Mouse (Mus musculus) liver, embryonic 15.5 days (tissue): ENCODE measurements around the gene Lrrc4c. TPM values are rescaled to one million over a fixed set of nuclear protein-coding genes. Genes with fewer than 3 reads are reported as not detected.

Experiments
- ATAC-seq: fragments of 200-750 bp; cut with Nextera tagmentation; 2 replicates; pipeline ENCODE4 v1.8.0; 2017; ENCODE audit warnings: moderate number of reproducible peaks, mild to moderate bottlenecking, moderate library complexity; ENCODE audit not compliant: insufficient read depth
- H3K27ac ChIP-seq: fragments of 300-500 bp; sonication (generic); replicated peaks from 2 replicates; pipeline ENCODE4 v1.5.1; 2015; ENCODE audit warnings: mild to moderate bottlenecking, inconsistent platforms
- H3K27me3 ChIP-seq: fragments of 300-500 bp; sonication (generic); 2 replicates; pipeline ENCODE4 v1.6.1; 2015; ENCODE audit warnings: mild to moderate bottlenecking, inconsistent platforms
- H3K36me3 ChIP-seq: fragments of 300-500 bp; sonication (generic); replicated peaks from 2 replicates; pipeline ENCODE4 v1.6.1; 2015; ENCODE audit warnings: moderate library complexity, mild to moderate bottlenecking, inconsistent platforms
- H3K4me1 ChIP-seq: fragments of 300-500 bp; sonication (generic); replicated peaks from 2 replicates; pipeline ENCODE4 v1.6.1; 2015; ENCODE audit warnings: inconsistent platforms
- H3K4me2 ChIP-seq: fragments of 300-500 bp; sonication (generic); 2 replicates; pipeline ENCODE4 v1.6.1; 2015; ENCODE audit warnings: moderate library complexity, mild to moderate bottlenecking, inconsistent platforms
- H3K4me3 ChIP-seq: fragments of 300-500 bp; sonication (generic); replicated peaks from 2 replicates; pipeline ENCODE4 v1.5.1; 2015; ENCODE audit warnings: mild to moderate bottlenecking, inconsistent platforms
- H3K9ac ChIP-seq: fragments of 300-500 bp; sonication (generic); 2 replicates; pipeline ENCODE4 v1.6.1; 2015; ENCODE audit warnings: moderate library complexity, mild to moderate bottlenecking, inconsistent platforms
- H3K9me3 ChIP-seq: fragments of 300-500 bp; sonication (generic); replicated peaks from 2 replicates; pipeline ENCODE4 v1.6.1; 2016; ENCODE audit warnings: inconsistent platforms
- WGBS: fragments of 180-500 bp; shearing (Covaris S2); methylation state at CpG from one replicate; pipeline ENCODE4 v1.1.7; 2015; ENCODE audit warnings: mixed read lengths; ENCODE audit not compliant: insufficient replicate concordance; 5-methylcytosine and 5-hydroxymethylcytosine counted together
- polyA plus RNA-seq: library from polyadenylated mRNA; unstranded; fragments of >200 nt; fragmentation: Nextera tagmentation; extraction: Ambion mirVana; gene quantifications from 2 replicates; pipeline ENCODE4 v1.2.1, GENCODE M21; 2015

Gene Lrrc4c
- polyA plus RNA-seq, 1 experiment from 2014 or later, result 0.09 TPM

- Histone ChIP-seq H3K36me3 (no peaks in the 10 kb centered on the region), H3K27me3 (no peaks in the 10 kb centered on the region), H3K9ac (no peak overlapping the region), H3K4me3 (no peak overlapping the region), H3K9me3 (no peaks in the 10 kb centered on the region), H3K27ac (no peak overlapping the region), H3K4me1 (no peaks in the 10 kb centered on the region), H3K4me2 (no peak overlapping the region)
- ATAC-seq, result no peak
- 49% methylated on average over 3 of the region's 3 CpGs for WGBS
Measured at GRCm38 (mm10) chr2:97097965-97098364, 780.0 kb downstream of the Lrrc4c start.

- no peak overlapping the region for H3K4me3 ChIP-seq
- no peak overlapping the region for H3K27ac ChIP-seq
- no peaks in the 10 kb centered on the region for H3K36me3 ChIP-seq
- H3K9me3 ChIP-seq, result no peaks in the 10 kb centered on the region
- no peaks in the 10 kb centered on the region for H3K27me3 ChIP-seq
- H3K4me1 ChIP-seq, result no peaks in the 10 kb centered on the region
- WGBS, result 71% methylated on average over 2 of the region's 2 CpGs
- no peak overlapping the region for H3K4me2 ChIP-seq
- no peak for ATAC-seq
- H3K9ac ChIP-seq, result no peak overlapping the region
Measured at GRCm38 (mm10) chr2:97103398-97104162, 785.6 kb downstream of the Lrrc4c start.

- Histone ChIP-seq H3K4me3 (no peak overlapping the region), H3K4me2 (no peak overlapping the region), H3K9me3 (no peaks in the 10 kb centered on the region)
Measured at GRCm38 (mm10) chr2:97124246-97124645, 806.3 kb downstream of the Lrrc4c start.

GRCm38 (mm10) chr2:97138454-97138853 is 820.5 kb downstream of the Lrrc4c start:
- Histone ChIP-seq H3K36me3 (no peaks in the 10 kb centered on the region), H3K4me1 (no peaks in the 10 kb centered on the region), H3K27ac (no peak overlapping the region), H3K4me3 (no peak overlapping the region), H3K27me3 (no peaks in the 10 kb centered on the region), H3K9me3 (no peaks in the 10 kb centered on the region), H3K4me2 (no peak overlapping the region), H3K9ac (no peak overlapping the region)
- WGBS, result 66% methylated on average over 3 of the region's 3 CpGs
- ATAC-seq, result no peak

More at GRCm38 (mm10) chr2:97124246-97124645, 806.3 kb downstream of the Lrrc4c start:
- H3K36me3 ChIP-seq, result no peaks in the 10 kb centered on the region
- H3K27ac ChIP-seq, result no peak overlapping the region
- H3K9ac ChIP-seq, result no peak overlapping the region
- no peaks in the 10 kb centered on the region for H3K4me1 ChIP-seq
- ATAC-seq, result no peak
- H3K27me3 ChIP-seq, result no peaks in the 10 kb centered on the region
- 69% methylated on average over 3 of the region's 3 CpGs for WGBS

GRCm38 (mm10) chr2:97151626-97152194 is 833.7 kb downstream of the Lrrc4c start:
- Histone ChIP-seq H3K4me1 (no peaks in the 10 kb centered on the region), H3K4me2 (no peak overlapping the region), H3K36me3 (no peaks in the 10 kb centered on the region), H3K27me3 (no peaks in the 10 kb centered on the region), H3K9me3 (no peaks in the 10 kb centered on the region), H3K9ac (no peak overlapping the region), H3K4me3 (no peak overlapping the region), H3K27ac (no peak overlapping the region)
- WGBS, result 80% methylated on average over 3 of the region's 3 CpGs
- ATAC-seq, result no peak

GRCm38 (mm10) chr2:97165745-97166144 is 847.8 kb downstream of the Lrrc4c start:
- ATAC-seq, result no peak
- 76% methylated on average over 2 of the region's 2 CpGs for WGBS
- Histone ChIP-seq H3K36me3 (no peaks in the 10 kb centered on the region), H3K4me3 (no peak overlapping the region), H3K4me1 (no peaks in the 10 kb centered on the region), H3K4me2 (no peak overlapping the region), H3K9ac (no peak overlapping the region), H3K27me3 (no peaks in the 10 kb centered on the region), H3K27ac (no peak overlapping the region), H3K9me3 (no peaks in the 10 kb centered on the region)

- no peak for ATAC-seq
- H3K4me2 ChIP-seq, result no peak overlapping the region
- no peaks in the 10 kb centered on the region for H3K9me3 ChIP-seq
- 55% methylated on average over 4 of the region's 4 CpGs for WGBS
- no peak overlapping the region for H3K27ac ChIP-seq
- no peak overlapping the region for H3K4me3 ChIP-seq
- H3K27me3 ChIP-seq, result no peaks in the 10 kb centered on the region
- H3K36me3 ChIP-seq, result no peaks in the 10 kb centered on the region
- H3K9ac ChIP-seq, result no peak overlapping the region
- no peaks in the 10 kb centered on the region for H3K4me1 ChIP-seq
Measured at GRCm38 (mm10) chr2:97178399-97178798, 860.4 kb downstream of the Lrrc4c start.

- Histone ChIP-seq H3K9me3 (no peaks in the 10 kb centered on the region), H3K27me3 (no peaks in the 10 kb centered on the region), H3K4me1 (no peaks in the 10 kb centered on the region), H3K4me2 (no peak overlapping the region), H3K36me3 (no peaks in the 10 kb centered on the region), H3K27ac (no peak overlapping the region), H3K9ac (no peak overlapping the region), H3K4me3 (no peak overlapping the region)
- WGBS, result 57% methylated on average over 4 of the region's 4 CpGs
- ATAC-seq, result no peak
Measured at GRCm38 (mm10) chr2:97196968-97197606, 879.1 kb downstream of the Lrrc4c start.

- H3K27ac ChIP-seq, result no peak overlapping the region
- WGBS, result 67% methylated on average over 3 of the region's 3 CpGs
- no peak overlapping the region for H3K4me3 ChIP-seq
- H3K9ac ChIP-seq, result no peak overlapping the region
- H3K4me2 ChIP-seq, result no peak overlapping the region
- H3K4me1 ChIP-seq, result no peaks in the 10 kb centered on the region
- no peak for ATAC-seq
- no peaks in the 10 kb centered on the region for H3K27me3 ChIP-seq
- H3K36me3 ChIP-seq, result no peaks in the 10 kb centered on the region
- H3K9me3 ChIP-seq, result no peaks in the 10 kb centered on the region
Measured at GRCm38 (mm10) chr2:97232966-97233365, 915.0 kb downstream of the Lrrc4c start.

- no peak overlapping the region for H3K9ac ChIP-seq
- H3K36me3 ChIP-seq, result no peaks in the 10 kb centered on the region
- H3K9me3 ChIP-seq, result no peaks in the 10 kb centered on the region
- H3K27ac ChIP-seq, result no peak overlapping the region
- WGBS, result 66% methylated on average over 1 of the region's 1 CpGs
- no peaks in the 10 kb centered on the region for H3K27me3 ChIP-seq
- H3K4me2 ChIP-seq, result no peak overlapping the region
- no peak overlapping the region for H3K4me3 ChIP-seq
- ATAC-seq, result no peak
- no peaks in the 10 kb centered on the region for H3K4me1 ChIP-seq
Measured at GRCm38 (mm10) chr2:97234074-97234473, 916.1 kb downstream of the Lrrc4c start.

GRCm38 (mm10) chr2:97274651-97275050 is 956.7 kb downstream of the Lrrc4c start:
- Histone ChIP-seq H3K4me2 (no peak overlapping the region), H3K4me3 (no peak overlapping the region), H3K27ac (no peak overlapping the region), H3K27me3 (no peaks in the 10 kb centered on the region), H3K4me1 (no peaks in the 10 kb centered on the region), H3K9me3 (no peaks in the 10 kb centered on the region), H3K36me3 (no peaks in the 10 kb centered on the region), H3K9ac (no peak overlapping the region)
- no peak for ATAC-seq
- 37% methylated on average over 2 of the region's 2 CpGs for WGBS
